Mouse (Mus musculus): ENCODE results near the gene Plppr3. TPM values are rescaled to one million over a fixed set of nuclear protein-coding genes. Genes with fewer than 3 reads are reported as not detected.
A peak's percentile ranks its signal among the peaks of the same experiment; 100 is the strongest.

The Plppr3 gene
- polyA plus RNA-seq, 3 experiments from 2014 or later = 1.6 to 3.3 (median 2.2) TPM

- ATAC-seq = no peak
These were observed 22.2 kb downstream of the Plppr3 start for GRCm38 (mm10) chr10:79852107-79852789.

GRCm38 (mm10) chr10:79851653-79852052 lies 22.8 kb downstream of the Plppr3 start:
- no peak for ATAC-seq

- no peak for ATAC-seq
These were observed 24.3 kb downstream of the Plppr3 start for GRCm38 (mm10) chr10:79849941-79850628.

- ATAC-seq = no peak
These were observed 27.9 kb downstream of the Plppr3 start for GRCm38 (mm10) chr10:79846553-79846952.

GRCm38 (mm10) chr10:79843476-79843875 lies 31.0 kb downstream of the Plppr3 start:
- no peak for ATAC-seq

- no peak for ATAC-seq
These were observed 32.1 kb downstream of the Plppr3 start for GRCm38 (mm10) chr10:79842322-79842721.

GRCm38 (mm10) chr10:79840644-79841551 lies 33.5 kb downstream of the Plppr3 start:
- ATAC-seq = no peak

- ATAC-seq = no peak
These were observed 34.3 kb downstream of the Plppr3 start for GRCm38 (mm10) chr10:79840091-79840490.

GRCm38 (mm10) chr10:79838151-79838550 lies 36.3 kb downstream of the Plppr3 start:
- no peak for ATAC-seq

- no peak for ATAC-seq
These were observed 37.5 kb downstream of the Plppr3 start for GRCm38 (mm10) chr10:79836918-79837317.

GRCm38 (mm10) chr10:79834769-79835398 lies 39.5 kb downstream of the Plppr3 start:
- peak; percentile 67 for ATAC-seq

- ATAC-seq = no peak
These were observed 41.6 kb downstream of the Plppr3 start for GRCm38 (mm10) chr10:79832786-79833181.

GRCm38 (mm10) chr10:79832026-79832785 lies 42.2 kb downstream of the Plppr3 start:
- no peak for ATAC-seq

- ATAC-seq = no peak
These were observed 42.9 kb downstream of the Plppr3 start for GRCm38 (mm10) chr10:79831583-79831982.

GRCm38 (mm10) chr10:79824413-79824812 lies 50.0 kb downstream of the Plppr3 start:
- ATAC-seq = no peak

- ATAC-seq = no peak
These were observed 51.4 kb downstream of the Plppr3 start for GRCm38 (mm10) chr10:79823011-79823410.

GRCm38 (mm10) chr10:79822372-79822771 lies 52.1 kb downstream of the Plppr3 start:
- ATAC-seq = no peak

- no peak for ATAC-seq
These were observed 52.7 kb downstream of the Plppr3 start for GRCm38 (mm10) chr10:79821731-79822130.

- ATAC-seq = no peak
These were observed 53.7 kb downstream of the Plppr3 start, which contains the start of gene Misp for GRCm38 (mm10) chr10:79820782-79821181. Gene Misp (plus strand): TSS chr10:79820989.

GRCm38 (mm10) chr10:79820277-79820676 lies 54.2 kb downstream of the Plppr3 start:
- no peak for ATAC-seq

GRCm38 (mm10) chr10:79819606-79820005 lies 54.8 kb downstream of the Plppr3 start:
- no peak for ATAC-seq

- ATAC-seq = no peak
These were observed 56.2 kb downstream of the Plppr3 start for GRCm38 (mm10) chr10:79818225-79818624.

All from inflammation-experienced regulatory T-cells, adult 6 months (primary cell).